Mouse (Mus musculus): ENCODE measurements at regions not wholly inside any gene's neighbourhood (a gene's known extent, or its start where the extent isn't known, plus 50 kb on each side); places are given as distances from the start of the nearest gene placed in this dataset.

DNA sequence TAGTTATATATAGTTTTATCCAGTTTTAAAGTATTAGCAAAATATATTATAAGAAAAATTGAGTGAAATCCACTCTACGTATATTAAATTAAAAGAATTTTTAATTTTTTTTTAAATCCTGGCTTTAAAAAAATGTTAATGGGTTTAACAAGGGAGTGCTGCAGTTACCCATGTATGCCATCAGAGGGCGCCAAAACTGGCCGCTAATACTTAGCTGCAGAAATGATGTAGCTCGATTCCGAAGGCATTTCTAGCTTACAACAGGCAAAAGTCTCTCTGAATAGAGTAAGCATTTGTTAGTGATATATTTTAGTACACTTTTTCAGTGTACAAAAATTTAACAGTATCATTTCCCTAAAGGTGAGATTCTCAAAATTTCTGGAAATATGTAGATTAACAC lies 73.1 kb downstream of the Olfr444 start:
- DNase-seq (ENCODE audit: low read depth, low spot score), result peak; percentile 75
